Mouse (Mus musculus) layer of hippocampus, adult 2 months (tissue): ENCODE results near the gene Noa1. TPM values are rescaled to one million over a fixed set of nuclear protein-coding genes. Genes with fewer than 3 reads are reported as not detected.

Experiments
- DNase-seq, 2 experiments: peaks; one replicate each; pipeline ENCODE4 v3.0.0; 2022; ENCODE audit warnings: low spot score in 2 of 2
- H3K27ac ChIP-seq: fragments of 200-600 bp; 2 replicates; pipeline ENCODE4 v1.8.1; 2022
- H3K4me3 ChIP-seq: fragments of 200-600 bp; 2 replicates; pipeline ENCODE4 v1.8.1; 2022; ENCODE audit warnings: mild to moderate bottlenecking
- CTCF ChIP-seq: fragments of 200-600 bp; conservative IDR thresholded peaks from 2 replicates; pipeline ENCODE4 v1.8.1; 2022; ENCODE audit warnings: antibody characterized with exemption, mild to moderate bottlenecking, moderate library complexity
- microRNA-seq, 2 experiments: library from miRNA; unstranded; fragments of <30 nt; microRNA quantifications; one replicate each; pipeline ENCODE4 v1.2.0; 2021
- total RNA-seq, 2 experiments: library from RNA; stranded (reverse); gene quantifications; 2 replicates each; pipeline ENCODE4 v1.2.3; 2021

Noa1 gene
- total RNA-seq, 2 experiments from 2014 or later: 25.7 to 25.9 TPM

DNA sequence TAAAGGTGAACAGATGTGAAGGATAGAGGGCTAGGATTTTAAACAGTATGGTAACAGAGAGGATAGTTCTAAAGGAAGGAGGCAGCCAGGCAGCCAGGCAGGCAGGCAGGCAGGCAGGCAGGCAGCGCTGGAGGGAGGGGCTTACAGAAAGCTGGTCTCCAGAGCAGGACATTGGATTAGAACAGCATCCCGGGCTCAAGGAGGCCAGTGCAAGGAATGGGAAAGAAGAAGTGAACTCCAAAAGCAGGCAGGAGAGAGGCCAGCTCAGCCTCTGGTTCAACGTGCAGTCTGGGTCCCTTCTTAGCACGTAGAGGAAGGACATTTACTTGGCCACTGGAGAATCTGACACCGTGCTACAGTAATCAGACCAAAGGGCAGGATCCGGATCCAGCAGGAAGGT, 49.7 kb downstream of the Noa1 start:
- Histone ChIP-seq H3K27ac (no peak overlapping the region), H3K4me3 (no peak overlapping the region)
- TF ChIP-seq CTCF: no peak
- DNase-seq: no peak

- TF ChIP-seq CTCF: no peak
- no peak overlapping the region for H3K27ac ChIP-seq
- no peak overlapping the region for H3K4me3 ChIP-seq
These were observed 50.6 kb downstream of the Noa1 start for GRCm38 (mm10) chr5:77259315-77259714.

GRCm38 (mm10) chr5:77257603-77258002, 52.3 kb downstream of the Noa1 start:
- no peak overlapping the region for H3K4me3 ChIP-seq
- no peak for DNase-seq
- no peak for TF ChIP-seq CTCF

More at GRCm38 (mm10) chr5:77259315-77259714, 50.6 kb downstream of the Noa1 start:
- no peak for DNase-seq

GRCm38 (mm10) chr5:77254402-77254801, 55.5 kb downstream of the Noa1 start:
- DNase-seq: no peak
- TF ChIP-seq CTCF: no peak
- Histone ChIP-seq H3K4me3 (no peak overlapping the region), H3K27ac (no peak overlapping the region)

More at GRCm38 (mm10) chr5:77257603-77258002, 52.3 kb downstream of the Noa1 start:
- H3K27ac ChIP-seq: no peak overlapping the region

- no peak overlapping the region for H3K4me3 ChIP-seq
- H3K27ac ChIP-seq: no peak overlapping the region
- no peak for TF ChIP-seq CTCF
- DNase-seq: no peak
These were observed 56.7 kb downstream of the Noa1 start for GRCm38 (mm10) chr5:77253154-77253553.

DNA sequence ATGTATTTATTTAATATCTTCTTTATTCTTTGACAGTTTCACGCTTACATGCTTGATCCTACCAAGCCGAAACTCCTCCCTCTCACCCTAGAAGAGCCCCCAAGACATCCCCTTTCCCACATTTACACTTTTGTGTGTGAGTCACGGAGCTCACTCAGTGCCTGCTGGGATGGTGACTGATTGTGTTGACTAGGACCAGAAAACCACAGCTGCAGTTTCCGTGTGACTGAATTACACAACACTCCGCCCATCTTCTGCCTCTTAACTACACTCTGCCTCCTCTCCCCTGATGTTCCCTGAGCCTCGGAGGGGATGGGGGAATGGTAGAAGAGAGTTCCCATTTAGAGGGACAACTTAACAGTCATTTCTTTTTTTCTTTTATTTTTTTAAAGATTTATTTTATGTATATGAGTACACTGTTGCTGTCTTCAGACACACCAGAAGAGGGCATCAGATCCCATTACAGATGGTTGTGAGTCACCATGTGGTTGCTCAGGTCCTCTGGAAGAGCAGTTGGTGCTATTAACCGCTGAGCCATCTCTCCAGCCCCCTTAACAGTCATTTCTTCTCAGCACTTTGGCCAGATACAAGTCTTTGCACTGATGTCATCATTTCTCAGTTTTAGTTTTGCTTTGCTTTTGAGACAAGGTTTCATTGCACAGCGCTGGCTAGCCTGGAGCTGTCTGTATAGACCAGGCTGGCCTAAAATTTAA, 57.6 kb downstream of the Noa1 start:
- no peak overlapping the region for H3K4me3 ChIP-seq
- no peak overlapping the region for H3K27ac ChIP-seq
- DNase-seq: no peak

DNA sequence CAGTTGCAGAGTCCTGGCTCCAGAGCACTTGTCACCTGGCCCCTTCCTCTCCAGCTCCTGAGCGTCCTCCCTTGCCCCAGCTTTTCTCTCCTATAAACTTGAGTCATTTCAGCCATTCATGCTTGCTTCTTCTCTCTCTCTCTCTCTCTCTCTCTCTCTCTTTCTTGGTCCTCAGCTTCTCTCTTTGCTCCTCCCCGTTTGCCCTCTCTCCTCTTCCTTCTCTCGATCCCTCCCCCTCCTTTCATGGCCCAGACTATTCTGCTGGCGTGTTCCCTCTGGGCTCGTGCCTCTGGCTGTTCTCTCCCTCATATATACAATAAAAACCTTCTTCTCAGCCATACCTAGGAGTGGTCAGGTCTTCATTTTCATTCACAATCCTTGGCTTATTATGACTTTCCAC, 58.2 kb downstream of the Noa1 start:
- no peak overlapping the region for H3K4me3 ChIP-seq
- H3K27ac ChIP-seq: no peak overlapping the region
- DNase-seq: no peak
- TF ChIP-seq CTCF: no peak

More for the DNA sequence above, 57.6 kb downstream of the Noa1 start:
- peak; percentile 38 for TF ChIP-seq CTCF

- Histone ChIP-seq H3K4me3 (no peak overlapping the region), H3K27ac (no peak overlapping the region)
- TF ChIP-seq CTCF: no peak
- DNase-seq: no peak
These were observed 59.8 kb downstream of the Noa1 start for GRCm38 (mm10) chr5:77250083-77250482.

- H3K4me3 ChIP-seq: peak overlapping the region; percentile 22; the same call in 1 of the 2 replicates
- no peak overlapping the region for H3K27ac ChIP-seq
- TF ChIP-seq CTCF: no peak
- DNase-seq: no peak
These were observed 63.9 kb downstream of the Noa1 start for GRCm38 (mm10) chr5:77245787-77246671.

DNA sequence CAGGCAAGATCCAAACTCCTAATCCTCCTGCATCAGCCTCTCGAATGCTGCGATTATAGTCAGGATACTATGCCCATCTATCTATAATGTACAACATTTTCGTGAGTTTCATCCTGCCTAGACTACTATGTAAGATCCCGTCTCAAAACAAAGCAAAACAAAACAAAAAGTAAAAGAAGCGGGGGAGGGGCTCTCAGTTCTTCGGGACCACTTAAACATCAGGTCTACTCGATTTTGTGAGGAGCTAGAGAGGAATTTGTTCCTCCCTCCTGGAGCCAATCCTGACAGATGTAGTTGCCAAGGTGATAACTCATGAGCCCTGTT, 64.5 kb downstream of the Noa1 start:
- Histone ChIP-seq H3K4me3 (peak overlapping the region; percentile 22; the same call in 1 of the 2 replicates), H3K27ac (no peak overlapping the region)
- no peak for TF ChIP-seq CTCF
- no peak for DNase-seq

DNA sequence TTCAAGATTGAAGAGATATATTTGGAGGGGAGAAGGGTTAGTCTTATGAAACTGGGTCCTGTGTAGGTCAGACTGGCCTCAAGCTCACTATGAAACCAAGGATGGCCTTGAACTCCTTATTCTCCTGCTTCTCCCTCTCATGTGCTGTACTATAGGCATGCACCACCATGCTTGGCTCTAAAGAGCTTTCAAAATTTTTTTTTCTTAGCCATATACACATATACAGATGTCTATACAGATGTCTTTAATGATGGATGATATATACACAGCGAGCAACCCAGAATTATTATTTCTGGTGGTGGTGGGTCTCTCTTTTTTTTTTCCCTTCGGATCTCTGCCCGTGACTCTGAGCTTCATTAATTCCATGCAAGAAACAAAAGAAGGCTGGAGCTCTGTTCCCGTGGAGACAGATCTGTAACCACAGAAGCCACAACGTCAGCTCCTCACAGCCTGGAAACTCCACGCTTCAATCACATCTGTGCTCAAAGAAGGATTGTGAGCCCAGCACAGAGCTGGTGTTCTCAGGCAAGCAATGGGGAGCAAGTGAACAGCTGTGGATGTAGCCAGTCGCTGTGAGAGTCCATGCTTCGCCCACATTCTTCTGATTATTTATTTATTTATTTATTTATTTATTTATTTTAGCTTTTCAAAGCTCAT, 65.4 kb downstream of the Noa1 start:
- Histone ChIP-seq H3K4me3 (no peak overlapping the region), H3K27ac (no peak overlapping the region)
- DNase-seq: peak; percentile 24 to 44
- no peak for TF ChIP-seq CTCF

Small RNA genes within 50 kb of the gene (microRNA-seq; reads per million reads assigned to microRNA genes)
- gene Mir5098: 0 reads per million in 2 experiments

Other genes starting within 250 kb of the Noa1 start
- gene Hopx, start 195.0 kb downstream of the Noa1 start, total RNA-seq: 10 to 100 TPM; 81.8 to 81.9 TPM
- gene Spink2, start 98.6 kb downstream of the Noa1 start, total RNA-seq: not detected
- gene Rest, start 44.6 kb downstream of the Noa1 start, total RNA-seq: 1 to 10 TPM; 3.4 to 4.4 TPM
- gene Polr2b, start 63 bp upstream of the Noa1 start, total RNA-seq: 10 to 100 TPM; 48.3 to 51.5 TPM
- 10 to 100 TPM; 22.4 to 26.5 TPM for gene Igfbp7, start 98.0 kb upstream of the Noa1 start, total RNA-seq